9 mouse cellular contexts compared by ENCODE assay signal in the genomic region with DNA sequence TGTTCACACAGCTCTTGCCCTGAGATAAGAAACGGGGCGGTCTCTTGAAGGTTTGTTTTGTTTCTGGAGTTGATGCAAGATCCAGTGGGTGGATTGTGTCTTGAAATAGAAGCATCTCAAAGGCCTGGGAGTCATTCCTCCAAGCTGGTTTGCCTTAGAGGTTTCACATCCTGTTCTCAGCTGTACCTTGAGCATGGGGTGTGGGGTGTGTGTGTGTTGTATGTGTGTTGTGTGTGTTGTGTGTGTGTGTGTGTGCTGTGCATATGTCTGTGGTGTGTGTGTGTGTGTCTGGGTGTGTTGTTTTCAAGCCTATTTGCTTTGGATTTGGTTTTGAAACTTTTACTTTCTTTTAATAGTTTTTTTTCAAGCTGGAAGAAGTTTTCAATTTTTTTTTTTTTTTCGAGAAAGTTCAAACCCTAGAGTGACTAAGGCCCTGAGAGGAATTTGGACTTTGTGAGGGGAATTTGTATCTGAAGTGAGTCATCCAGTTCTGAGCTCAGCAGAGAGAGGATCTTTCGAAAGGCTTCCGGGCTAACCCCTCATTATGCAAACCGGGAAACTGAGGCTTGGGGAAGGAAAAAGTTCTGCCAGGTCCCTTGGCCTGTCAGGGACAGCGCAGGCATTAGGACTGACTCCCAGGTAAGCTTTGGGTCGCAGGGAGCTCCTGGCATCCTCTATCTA. TPM values are rescaled to one million over a fixed set of nuclear protein-coding genes. Genes with fewer than 3 reads are reported as not detected.
A peak's percentile ranks its signal among the peaks of the same experiment; 100 is the strongest.
DNase-seq lines count a peak whose midpoint lies in the region; ATAC-seq and TF ChIP-seq lines count a peak whose summit lies in the region.
"Had no signal": no experiment of that assay in that cellular context is flagged by ENCODE, and none has a peak within 500 bp of the region (broad histone marks: within the 10 kb centered on the region; RNA-seq: fewer than 3 reads in every experiment).

No protein-coding gene starts in this region.

- H3K27ac ChIP-seq in left cerebral cortex, adult 2 months: peak overlapping the region; percentile 19; the same call in 1 of the 2 replicates
- peak overlapping the region; percentile 57 for H3K27ac ChIP-seq in macrophage
- no peak overlapping the region for H3K27ac ChIP-seq in forebrain, embryonic 16.5 days (ENCODE audit: low read length)

- no peaks in the 10 kb centered on the region for H3K4me1 ChIP-seq in forebrain, embryonic 16.5 days (replicated peaks; ENCODE audit: control insufficient read depth, insufficient read depth, low read length)

- no peak overlapping the region for H3K9ac ChIP-seq in forebrain, embryonic 16.5 days (replicated peaks; ENCODE audit: low read depth, low read length)

- H3K4me3 ChIP-seq in left cerebral cortex, adult 2 months: no peak overlapping the region
- H3K4me3 ChIP-seq in macrophage (ENCODE audit: inconsistent target): no peak overlapping the region
- H3K4me3 ChIP-seq in forebrain, embryonic 16.5 days (replicated peaks; ENCODE audit: low read length): no peak overlapping the region
- H3K4me3 ChIP-seq: erythroblast, embryonic 14.5 days had no signal

- TF ChIP-seq CTCF in left cerebral cortex, adult 2 months (IDR thresholded peaks at IDR 0.05): no peak

- intact Hi-C loops in left cerebral cortex, adult 2 months (cut with DNase I): no loop called here
- intact Hi-C loops in left cerebral cortex, postnatal 10 days (cut with DNase I): no loop called here

- H3K36me3 ChIP-seq in macrophage (ENCODE audit: inconsistent target): no peaks in the 10 kb centered on the region
- no peaks in the 10 kb centered on the region for H3K36me3 ChIP-seq in forebrain, embryonic 16.5 days (ENCODE audit: control insufficient read depth, insufficient read depth)

- 16% methylated on average over 8 of the region's 8 CpGs for WGBS in macrophage (ENCODE audit: missing documents)
- WGBS in forebrain, embryonic 16.5 days: 76% methylated on average over 8 of the region's 8 CpGs

- H3K9me3 ChIP-seq in forebrain, embryonic 16.5 days (ENCODE audit: control insufficient read depth, low read length): no peaks in the 10 kb centered on the region

- no peaks in the 10 kb centered on the region for H3K79me2 ChIP-seq in macrophage (ENCODE audit: inconsistent target)

- DNase-seq in left cerebral cortex, adult 2 months (ENCODE audit: extremely low spot score in 1 of 2, low spot score in 2 of 2): no peak
- no peak for DNase-seq in left cerebral cortex, postnatal 10 days (ENCODE audit: extremely low spot score in 1 of 2, low spot score in 2 of 2)
- DNase-seq in frontal cortex, postnatal 14 days (ENCODE audit: low spot score in 2 of 2): no peak

- H3K4me2 ChIP-seq in forebrain, embryonic 16.5 days (ENCODE audit: low read length): no peak overlapping the region

- no peaks in the 10 kb centered on the region for H3K27me3 ChIP-seq in forebrain, embryonic 16.5 days (replicated peaks; ENCODE audit: control insufficient read depth, insufficient read depth, low read length)

- peak; percentile 68 for ATAC-seq in CD4-positive, CD25-positive, alpha-beta regulatory T cell, adult 4 months
- ATAC-seq in granulocyte monocyte progenitor cell, adult 5-6 weeks (replicated peaks; ENCODE audit: poor library complexity, severe bottlenecking): peak; percentile 70
- no peak for ATAC-seq in erythroid progenitor cell, adult 5-6 weeks (replicated peaks; ENCODE audit: low FRiP score, poor library complexity, severe bottlenecking)
- ATAC-seq in forebrain, embryonic 16.5 days: no peak

RNA-seq across cellular contexts. Expression of a gene that starts 20.0 kb away (rescaled TPM):
- 10 to 100 TPM; 26.8 to 36.1 TPM for total RNA-seq in left cerebral cortex, adult 2 months (2021)
- 10 to 100 TPM; 37.3 to 54.8 TPM for total RNA-seq in left cerebral cortex, postnatal 10 days (2021)
- polyA plus RNA-seq in CD4-positive, CD25-positive, alpha-beta regulatory T cell, adult 4 months (2017; shearing (Covaris generic)): 100 to 1,000 TPM; 388 to 433 TPM
- not detected in 2 replicates for total RNA-seq in granulocyte monocyte progenitor cell, adult 5-6 weeks (2014; fragmentation: Nextera tagmentation)
- not detected in 2 replicates for total RNA-seq in granulocyte monocyte progenitor cell, adult 5-6 weeks (2017)
- 100 to 1,000 TPM in 1 of 26 experiments, 10 to 100 TPM in 17, 1 to 10 TPM in 6, under 1 TPM in 1, not detected in 1; 0.79 to 106 (median 19.0) TPM for total RNA-seq in macrophage (2018; cell fraction: chromatin; rRNA removed)
- 10 to 100 TPM in 15 of 26 experiments, 1 to 10 TPM in 7, under 1 TPM in 4; 0.19 to 99.1 (median 14.3) TPM for total RNA-seq in macrophage (2018; cell fraction: cytosol; rRNA removed)
- 100 to 1,000 TPM in 6 of 26 experiments, 10 to 100 TPM in 16, 1 to 10 TPM in 2, not detected in 2; 1.7 to 296 (median 18.8) TPM for total RNA-seq in macrophage (2018; cell fraction: nucleus; rRNA removed)
- 0.34 to 38.1 TPM (median 3.1 TPM) in 3 replicates for polyA plus RNA-seq in macrophage (2018)
- 14.7 TPM in 1 of 2 replicates, not detected in the other for total RNA-seq in erythroid progenitor cell, adult 5-6 weeks (2015; ENCODE audit: low replicate concordance)
- 2.7 TPM in 1 of 2 replicates, not detected in the other for total RNA-seq in erythroid progenitor cell, adult 5-6 weeks (2017; ENCODE audit: low replicate concordance)
- polyA plus RNA-seq in forebrain, embryonic 16.5 days (2015; fragmentation: Nextera tagmentation; extraction: Ambion mirVana): 85.1 and 102 TPM in 2 replicates

RNA-seq across cellular contexts. Expression of a gene that starts 48.9 kb away (rescaled TPM):
- 1 to 10 TPM in 1 of 2 experiments, under 1 TPM in 1; 0.36 to 1.3 TPM for total RNA-seq in left cerebral cortex, adult 2 months (2021)
- total RNA-seq in left cerebral cortex, postnatal 10 days (2021): 1 to 10 TPM in 1 of 2 experiments, under 1 TPM in 1; 0.97 to 1.9 TPM
- polyA plus RNA-seq in CD4-positive, CD25-positive, alpha-beta regulatory T cell, adult 4 months (2017; shearing (Covaris generic)): 10 to 100 TPM; 14.5 to 29.6 TPM
- 2.9 and 9.4 TPM in 2 replicates for total RNA-seq in granulocyte monocyte progenitor cell, adult 5-6 weeks (2014; fragmentation: Nextera tagmentation)
- total RNA-seq in granulocyte monocyte progenitor cell, adult 5-6 weeks (2017): 3.7 and 4.3 TPM in 2 replicates
- 1 to 10 TPM; 1.3 to 8.2 (median 3.5) TPM for total RNA-seq in macrophage (2018; cell fraction: chromatin; rRNA removed)
- 1 to 10 TPM in 22 of 26 experiments, under 1 TPM in 4; 0.38 to 2.9 (median 1.6) TPM for total RNA-seq in macrophage (2018; cell fraction: cytosol; rRNA removed)
- 10 to 100 TPM in 1 of 26 experiments, 1 to 10 TPM in 25; 1.1 to 12.0 (median 3.1) TPM for total RNA-seq in macrophage (2018; cell fraction: nucleus; rRNA removed)
- polyA plus RNA-seq in macrophage (2018): 1.5 to 5.0 TPM (median 2.6 TPM) in 3 replicates
- total RNA-seq in erythroid progenitor cell, adult 5-6 weeks (2015; ENCODE audit: low replicate concordance): 276 and 287 TPM in 2 replicates
- 288 and 298 TPM in 2 replicates for total RNA-seq in erythroid progenitor cell, adult 5-6 weeks (2017; ENCODE audit: low replicate concordance)
- 3.9 and 4.3 TPM in 2 replicates for polyA plus RNA-seq in forebrain, embryonic 16.5 days (2015; fragmentation: Nextera tagmentation; extraction: Ambion mirVana)

Comparison
In these comparisons a context has a peak if more than half of its experiments do, and no peak if none do; other contexts are left out.
1. ATAC-seq: peak in CD4-positive, CD25-positive, alpha-beta regulatory T cell, adult 4 months (single experiment) and granulocyte monocyte progenitor cell, adult 5-6 weeks (single experiment); none in erythroid progenitor cell, adult 5-6 weeks (single experiment) and forebrain, embryonic 16.5 days (single experiment).
2. RNA of a gene that starts 48.9 kb away (total RNA-seq): 276 to 298 TPM in erythroid progenitor cell, adult 5-6 weeks; 2.9 to 9.4 TPM in granulocyte monocyte progenitor cell, adult 5-6 weeks, 0.97 to 1.9 TPM in left cerebral cortex, postnatal 10 days and 0.36 to 1.3 TPM in left cerebral cortex, adult 2 months; every median in the first group is over 10 times any median in the second.